Mouse (Mus musculus): Measurements from ENCODE around the gene Rpl10. TPM values are rescaled to one million over a fixed set of nuclear protein-coding genes. Genes with fewer than 3 reads are reported as not detected.

Rpl10 gene
- 867 and 882 TPM in 2 replicates for polyA plus RNA-seq (2014; fragmentation: Nextera tagmentation; extraction: Ambion mirVana)

DNA sequence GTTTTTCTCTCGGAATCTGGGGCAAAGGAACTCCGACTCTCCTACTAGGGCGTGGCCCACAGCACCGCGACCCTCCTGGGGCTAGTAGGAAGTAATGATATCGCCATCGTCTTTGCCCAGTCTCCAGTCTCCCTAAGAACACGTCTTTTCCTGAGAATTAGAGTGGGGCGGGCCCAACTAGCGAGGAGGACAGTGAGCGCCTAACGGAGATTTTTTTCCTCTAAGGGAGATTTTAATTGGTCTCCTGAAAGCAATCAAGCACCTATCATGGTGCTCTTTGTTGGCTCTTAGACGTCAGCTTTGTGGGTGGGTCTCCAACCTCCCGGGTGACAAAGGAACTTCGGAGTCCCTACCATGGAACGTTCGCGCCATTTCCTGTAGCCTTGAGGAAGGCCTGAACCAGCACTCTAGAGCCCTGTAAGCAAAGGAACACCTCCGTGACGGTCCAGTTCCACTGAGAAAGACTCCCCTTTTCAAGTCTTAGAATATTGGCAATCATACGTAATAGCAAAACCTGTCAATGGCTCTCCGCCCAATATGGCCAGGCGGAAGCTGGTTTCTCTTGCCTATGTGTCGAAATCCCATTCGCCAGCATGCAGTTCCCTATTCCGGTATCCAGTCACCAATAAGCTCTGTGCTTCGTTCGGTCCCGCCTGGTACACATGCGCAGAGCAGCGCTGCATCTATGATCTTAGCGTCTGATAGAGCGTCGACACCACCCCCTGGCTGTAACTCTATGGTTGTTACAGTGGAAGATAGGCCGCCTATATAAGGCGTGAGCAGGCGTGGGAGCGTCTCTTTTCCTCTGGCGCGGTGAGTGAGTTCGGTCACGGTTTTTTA, at the start of gene Rpl10:
Gene Rpl10, plus strand, starts transcription at position 751 of the 840 bp plus-strand sequence.
- Histone ChIP-seq H3K27me3 (ENCODE audit: control insufficient read depth, insufficient read depth, low read length) (no peaks in the 10 kb centered on the region), H3K36me3 (ENCODE audit: control insufficient read depth, insufficient read depth, low read length) (no peaks in the 10 kb centered on the region; the same call in 1 of the 2 replicates), H3K9me3 (ENCODE audit: control insufficient read depth, low read length) (no peaks in the 10 kb centered on the region), H3K4me2 (ENCODE audit: low read depth, severe bottlenecking) (peak within 1 kb of the TSS; percentile 45), H3K9ac (ENCODE audit: low read length) (peak within 1 kb of the TSS; percentile 64), H3K4me1 (ENCODE audit: control insufficient read depth, insufficient read depth, low read length) (no peaks in the 10 kb centered on the region), H3K4me3 (ENCODE audit: low read depth, low read length) (peak within 1 kb of the TSS; percentile 50), H3K27ac (replicated peaks; ENCODE audit: low read depth, low read length) (peak within 1 kb of the TSS; percentile 89)
- DNase-seq (ENCODE audit: low spot score) (peak; percentile 90), ATAC-seq (ENCODE audit: insufficient number of reproducible peaks, low FRiP score, low TSS enrichment, low read depth) (peak; percentile 93)
- WGBS, result 13% methylated on average over 42 of the region's 42 CpGs

- Histone ChIP-seq H3K4me2 (ENCODE audit: low read depth, severe bottlenecking) (no peak overlapping the region), H3K9ac (ENCODE audit: low read length) (no peak overlapping the region), H3K9me3 (ENCODE audit: control insufficient read depth, low read length) (no peaks in the 10 kb centered on the region), H3K27me3 (ENCODE audit: control insufficient read depth, insufficient read depth, low read length) (no peaks in the 10 kb centered on the region), H3K4me1 (ENCODE audit: control insufficient read depth, insufficient read depth, low read length) (no peaks in the 10 kb centered on the region), H3K36me3 (ENCODE audit: control insufficient read depth, insufficient read depth, low read length) (peaks cover 7% of the 10 kb centered on the region; the same call in 1 of the 2 replicates), H3K27ac (replicated peaks; ENCODE audit: low read depth, low read length) (no peak overlapping the region), H3K4me3 (ENCODE audit: low read depth, low read length) (no peak overlapping the region)
- WGBS, result 60% methylated on average over 1 of the region's 1 CpGs
- DNase-seq (ENCODE audit: low spot score) (no peak), ATAC-seq (ENCODE audit: insufficient number of reproducible peaks, low FRiP score, low TSS enrichment, low read depth) (no peak)
Measured at GRCm38 (mm10) chrX:74230038-74230437, 40.6 kb upstream of the Rpl10 start.

DNA sequence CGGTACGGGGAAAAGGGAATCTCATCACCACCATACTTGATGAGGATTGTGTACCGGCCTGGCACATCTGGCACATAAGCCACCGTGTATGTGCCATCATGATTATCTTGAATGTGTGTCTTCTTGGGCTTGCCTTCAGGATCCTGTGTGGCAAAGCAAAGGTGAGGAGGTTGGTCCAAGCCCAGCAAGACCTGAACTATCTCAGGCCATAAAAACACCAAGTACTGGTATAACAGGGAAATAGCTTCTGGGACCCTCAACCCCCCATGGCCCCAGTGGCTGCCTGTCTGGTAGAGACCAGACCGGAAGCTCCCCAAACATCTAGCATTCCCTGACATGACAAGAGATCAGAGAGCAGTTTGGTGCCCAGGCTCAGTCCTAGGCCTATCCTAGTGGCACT, 37.4 kb upstream of the Rpl10 start:
- peaks cover 2% of the 10 kb centered on the region; the same call in 1 of the 2 replicates for H3K36me3 ChIP-seq (ENCODE audit: control insufficient read depth, insufficient read depth, low read length)
- ATAC-seq (ENCODE audit: insufficient number of reproducible peaks, low FRiP score, low TSS enrichment, low read depth), result no peak
- no peak overlapping the region for H3K4me3 ChIP-seq (ENCODE audit: low read depth, low read length)

GRCm38 (mm10) chrX:74240332-74240731, 30.3 kb upstream of the Rpl10 start:
- Histone ChIP-seq H3K4me2 (ENCODE audit: low read depth, severe bottlenecking) (no peak overlapping the region), H3K9me3 (ENCODE audit: control insufficient read depth, low read length) (no peaks in the 10 kb centered on the region), H3K4me3 (ENCODE audit: low read depth, low read length) (no peak overlapping the region), H3K27ac (replicated peaks; ENCODE audit: low read depth, low read length) (no peak overlapping the region), H3K4me1 (ENCODE audit: control insufficient read depth, insufficient read depth, low read length) (no peaks in the 10 kb centered on the region), H3K36me3 (ENCODE audit: control insufficient read depth, insufficient read depth, low read length) (peaks cover 8% of the 10 kb centered on the region; the same call in 1 of the 2 replicates), H3K9ac (ENCODE audit: low read length) (no peak overlapping the region), H3K27me3 (ENCODE audit: control insufficient read depth, insufficient read depth, low read length) (no peaks in the 10 kb centered on the region)
- DNase-seq (ENCODE audit: low spot score) (no peak), ATAC-seq (ENCODE audit: insufficient number of reproducible peaks, low FRiP score, low TSS enrichment, low read depth) (no peak)
- WGBS, result 89% methylated on average over 4 of the region's 4 CpGs

More for the DNA sequence above, 37.4 kb upstream of the Rpl10 start:
- no peak overlapping the region for H3K9ac ChIP-seq (ENCODE audit: low read length)
- H3K27ac ChIP-seq (replicated peaks; ENCODE audit: low read depth, low read length), result no peak overlapping the region
- H3K4me1 ChIP-seq (ENCODE audit: control insufficient read depth, insufficient read depth, low read length), result no peaks in the 10 kb centered on the region
- H3K27me3 ChIP-seq (ENCODE audit: control insufficient read depth, insufficient read depth, low read length), result no peaks in the 10 kb centered on the region
- no peaks in the 10 kb centered on the region for H3K9me3 ChIP-seq (ENCODE audit: control insufficient read depth, low read length)
- no peak for DNase-seq (ENCODE audit: low spot score)
- 99% methylated on average over 5 of the region's 5 CpGs for WGBS
- H3K4me2 ChIP-seq (ENCODE audit: low read depth, severe bottlenecking), result no peak overlapping the region

DNA sequence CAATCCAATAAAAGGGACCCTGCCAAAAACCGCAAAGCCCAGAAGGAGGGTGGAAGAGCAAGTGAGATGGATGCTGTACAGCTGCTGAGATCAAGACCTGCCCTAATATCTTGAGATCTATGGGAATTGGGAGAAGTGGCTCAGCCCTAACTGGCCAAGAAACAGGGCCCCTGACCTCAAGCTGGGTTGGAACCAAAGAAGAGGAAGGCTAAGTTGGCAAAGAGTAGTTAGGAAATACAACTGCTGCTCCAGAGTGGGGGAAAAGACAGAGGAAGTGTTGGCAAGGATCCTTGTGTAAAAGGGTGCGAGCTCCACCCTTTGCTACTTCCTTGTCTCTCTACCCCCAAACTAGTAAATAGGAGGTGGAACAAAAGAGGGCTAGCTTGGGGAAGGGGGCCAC, 27.2 kb upstream of the Rpl10 start:
- H3K9ac ChIP-seq (ENCODE audit: low read length), result no peak overlapping the region
- H3K36me3 ChIP-seq (ENCODE audit: control insufficient read depth, insufficient read depth, low read length), result peaks cover 8% of the 10 kb centered on the region; the same call in 1 of the 2 replicates
- no peak for DNase-seq (ENCODE audit: low spot score)
- WGBS, result 91% methylated on average over 2 of the region's 2 CpGs
- H3K4me1 ChIP-seq (ENCODE audit: control insufficient read depth, insufficient read depth, low read length), result no peaks in the 10 kb centered on the region
- no peak overlapping the region for H3K27ac ChIP-seq (replicated peaks; ENCODE audit: low read depth, low read length)
- no peak for ATAC-seq (ENCODE audit: insufficient number of reproducible peaks, low FRiP score, low TSS enrichment, low read depth)
- H3K27me3 ChIP-seq (ENCODE audit: control insufficient read depth, insufficient read depth, low read length), result no peaks in the 10 kb centered on the region
- H3K4me3 ChIP-seq (ENCODE audit: low read depth, low read length), result peak overlapping the region; percentile 60; the same call in 1 of the 2 replicates
- H3K4me2 ChIP-seq (ENCODE audit: low read depth, severe bottlenecking), result peak overlapping the region; percentile 60; the same call in 1 of the 2 replicates
- H3K9me3 ChIP-seq (ENCODE audit: control insufficient read depth, low read length), result no peaks in the 10 kb centered on the region

DNA sequence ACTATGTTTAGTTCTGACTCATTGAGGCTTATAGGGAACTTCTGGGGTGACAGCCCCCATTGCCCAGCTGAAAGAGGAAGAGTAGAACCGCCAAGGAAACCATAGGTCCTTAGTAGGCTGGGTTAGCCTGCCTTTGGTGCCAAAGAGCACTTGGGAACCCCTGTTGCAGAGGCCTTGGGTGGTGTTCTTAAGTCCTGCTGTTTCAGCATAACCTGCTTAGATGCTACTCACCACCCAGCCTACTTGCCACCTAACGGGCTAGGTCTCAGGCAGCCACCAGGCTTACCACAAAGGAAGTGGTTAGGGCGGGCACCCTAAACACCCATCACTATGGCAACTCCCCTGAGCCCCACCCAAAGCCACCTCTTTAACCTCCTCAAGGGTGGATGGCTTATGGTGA, 26.8 kb upstream of the Rpl10 start:
- H3K27ac ChIP-seq (replicated peaks; ENCODE audit: low read depth, low read length), result no peak overlapping the region
- peak overlapping the region; percentile 60 for H3K4me2 ChIP-seq (ENCODE audit: low read depth, severe bottlenecking)
- peaks cover 8% of the 10 kb centered on the region; the same call in 1 of the 2 replicates for H3K36me3 ChIP-seq (ENCODE audit: control insufficient read depth, insufficient read depth, low read length)
- peak overlapping the region; percentile 60; the same call in 1 of the 2 replicates for H3K4me3 ChIP-seq (ENCODE audit: low read depth, low read length)
- H3K9me3 ChIP-seq (ENCODE audit: control insufficient read depth, low read length), result no peaks in the 10 kb centered on the region
- H3K4me1 ChIP-seq (ENCODE audit: control insufficient read depth, insufficient read depth, low read length), result no peaks in the 10 kb centered on the region
- no peak overlapping the region for H3K9ac ChIP-seq (ENCODE audit: low read length)
- ATAC-seq (ENCODE audit: insufficient number of reproducible peaks, low FRiP score, low TSS enrichment, low read depth) (no peak), DNase-seq (ENCODE audit: low spot score) (no peak)
- 81% methylated on average over 3 of the region's 3 CpGs for WGBS
- H3K27me3 ChIP-seq (ENCODE audit: control insufficient read depth, insufficient read depth, low read length), result no peaks in the 10 kb centered on the region

DNA sequence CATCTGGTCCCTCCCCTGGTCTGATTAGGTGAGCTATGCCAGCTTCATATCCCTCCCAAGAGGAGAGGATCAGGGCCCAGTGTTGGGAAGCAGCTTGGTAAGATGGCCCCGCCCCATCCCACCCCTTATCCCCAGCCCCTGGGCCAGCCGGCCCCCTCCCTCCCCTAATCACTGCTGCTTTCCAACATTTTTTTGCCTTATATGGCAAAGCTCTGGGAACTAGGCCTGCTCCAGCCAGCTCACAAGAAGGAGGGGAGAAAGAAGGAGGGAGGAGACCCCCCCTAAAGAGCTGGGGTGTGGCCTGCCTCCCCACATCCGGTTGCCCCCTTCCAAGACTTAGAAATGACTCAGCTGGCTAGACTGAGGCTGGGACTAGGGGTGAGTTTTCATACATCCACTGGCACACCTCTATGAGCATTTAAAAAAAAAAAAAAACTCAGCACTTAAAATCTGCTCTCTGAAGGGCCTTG, 26.0 kb upstream of the Rpl10 start:
- Histone ChIP-seq H3K4me3 (ENCODE audit: low read depth, low read length) (peak overlapping the region; percentile 60), H3K27me3 (ENCODE audit: control insufficient read depth, insufficient read depth, low read length) (no peaks in the 10 kb centered on the region), H3K9me3 (ENCODE audit: control insufficient read depth, low read length) (no peaks in the 10 kb centered on the region), H3K27ac (replicated peaks; ENCODE audit: low read depth, low read length) (no peak overlapping the region), H3K36me3 (ENCODE audit: control insufficient read depth, insufficient read depth, low read length) (peaks cover 8% of the 10 kb centered on the region; the same call in 1 of the 2 replicates), H3K9ac (ENCODE audit: low read length) (peak overlapping the region; percentile 0), H3K4me2 (ENCODE audit: low read depth, severe bottlenecking) (peak overlapping the region; percentile 60), H3K4me1 (ENCODE audit: control insufficient read depth, insufficient read depth, low read length) (no peaks in the 10 kb centered on the region)
- 18% methylated on average over 3 of the region's 3 CpGs for WGBS
- peak; percentile 35; the same call in 1 of the 2 replicates for ATAC-seq (ENCODE audit: insufficient number of reproducible peaks, low FRiP score, low TSS enrichment, low read depth)
- DNase-seq (ENCODE audit: low spot score), result peak; percentile 68

DNA sequence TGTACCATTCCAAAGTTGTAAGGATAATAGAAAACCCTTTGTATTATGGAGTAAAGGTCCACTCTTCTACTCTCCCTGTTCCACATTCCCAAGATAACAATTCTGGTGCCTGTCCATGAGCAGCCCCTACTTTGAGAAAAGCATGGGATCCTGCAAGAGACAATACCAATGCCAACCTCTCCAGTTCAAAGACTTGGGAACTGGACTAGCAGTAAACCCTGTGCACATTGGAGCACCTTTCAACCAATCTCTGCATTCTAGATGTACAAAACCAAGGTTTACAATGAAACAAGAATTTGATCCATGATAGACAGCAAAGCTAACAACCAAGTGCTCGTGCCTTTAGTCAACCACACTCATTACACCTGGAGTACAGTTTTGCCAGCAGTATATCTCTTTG, 25.5 kb upstream of the Rpl10 start:
- H3K9ac ChIP-seq (ENCODE audit: low read length), result peak overlapping the region; percentile 78
- H3K4me1 ChIP-seq (ENCODE audit: control insufficient read depth, insufficient read depth, low read length), result no peaks in the 10 kb centered on the region
- ATAC-seq (ENCODE audit: insufficient number of reproducible peaks, low FRiP score, low TSS enrichment, low read depth) (no peak), DNase-seq (ENCODE audit: low spot score) (no peak)
- 32% methylated on average over 1 of the region's 1 CpGs for WGBS
- no peaks in the 10 kb centered on the region for H3K9me3 ChIP-seq (ENCODE audit: control insufficient read depth, low read length)
- H3K27me3 ChIP-seq (ENCODE audit: control insufficient read depth, insufficient read depth, low read length), result no peaks in the 10 kb centered on the region
- peak overlapping the region; percentile 60 for H3K4me3 ChIP-seq (ENCODE audit: low read depth, low read length)
- peak overlapping the region; percentile 60 for H3K4me2 ChIP-seq (ENCODE audit: low read depth, severe bottlenecking)
- no peak overlapping the region for H3K27ac ChIP-seq (replicated peaks; ENCODE audit: low read depth, low read length)
- peaks cover 8% of the 10 kb centered on the region; the same call in 1 of the 2 replicates for H3K36me3 ChIP-seq (ENCODE audit: control insufficient read depth, insufficient read depth, low read length)

Measured in limb, embryonic 11.5 days (tissue).